Mouse (Mus musculus) kidney, postnatal 25 days (tissue): ENCODE measurements around the gene 6430571L13Rik.
"Not testable (repeated sequence)": the region's sequence is repeated elsewhere in the genome, so short reads cannot be mapped to it uniquely, and the experiment has no call there.

Experiments
- DNase-seq, 2 experiments: peaks; one replicate each; pipeline ENCODE4 v3.0.0; 2021; ENCODE audit warnings: mixed read lengths in 2 of 2

Gene 6430571L13Rik

DNA sequence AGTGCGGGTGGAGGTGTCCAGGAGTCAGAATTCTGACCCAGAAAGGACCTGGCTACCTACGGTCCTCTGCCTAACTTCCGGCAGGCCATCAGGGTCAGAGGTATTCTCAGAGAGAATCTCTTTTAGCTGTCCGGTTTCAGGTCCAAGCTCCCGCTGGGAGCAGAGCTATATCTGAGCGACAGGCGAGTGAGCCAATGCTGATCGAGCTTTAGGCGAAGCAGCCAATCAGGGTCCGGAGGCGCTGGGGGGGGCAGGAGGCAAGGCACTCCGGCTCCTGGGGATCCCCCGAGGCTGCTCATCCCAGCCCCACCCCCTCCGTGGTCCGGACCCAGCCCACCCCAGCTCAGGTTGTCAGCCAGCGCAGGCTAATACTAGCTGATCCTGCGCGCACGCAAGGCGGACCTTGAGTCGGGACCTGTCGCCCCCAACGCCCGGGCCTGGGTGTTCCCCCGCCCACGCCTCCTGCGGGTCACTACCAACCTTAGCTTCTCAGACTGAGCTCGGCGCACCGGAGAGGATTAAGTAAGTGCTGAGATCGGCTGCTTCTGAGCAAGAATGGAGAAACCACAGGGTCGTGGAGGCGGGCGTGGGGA lies at the start of gene 6430571L13Rik:
TSS of gene 6430571L13Rik (plus strand) at position 336 of the 593 bp plus-strand sequence.
- peak; percentile 98 to 99 for DNase-seq

DNA sequence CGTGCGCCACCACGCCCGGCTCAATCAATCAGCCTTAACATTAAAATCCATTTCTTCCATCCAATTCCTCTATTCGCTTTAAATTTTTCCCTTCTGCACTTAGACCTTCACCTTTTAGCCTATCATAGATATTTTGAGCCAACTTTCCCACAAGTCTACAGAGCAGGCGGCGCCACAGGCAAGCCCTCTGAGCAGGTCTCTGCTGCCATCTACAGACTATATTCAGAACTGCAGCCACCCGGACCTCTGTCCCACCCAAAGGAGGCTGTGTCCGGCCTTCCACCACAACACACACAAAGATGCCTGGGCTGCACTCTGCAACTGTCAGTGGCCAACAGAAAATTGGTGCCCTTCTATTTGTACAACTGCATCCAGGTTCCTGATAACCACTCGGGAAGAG lies 49.5 kb upstream of the 6430571L13Rik start:
- peak; percentile 84 to 89 for DNase-seq

DNA sequence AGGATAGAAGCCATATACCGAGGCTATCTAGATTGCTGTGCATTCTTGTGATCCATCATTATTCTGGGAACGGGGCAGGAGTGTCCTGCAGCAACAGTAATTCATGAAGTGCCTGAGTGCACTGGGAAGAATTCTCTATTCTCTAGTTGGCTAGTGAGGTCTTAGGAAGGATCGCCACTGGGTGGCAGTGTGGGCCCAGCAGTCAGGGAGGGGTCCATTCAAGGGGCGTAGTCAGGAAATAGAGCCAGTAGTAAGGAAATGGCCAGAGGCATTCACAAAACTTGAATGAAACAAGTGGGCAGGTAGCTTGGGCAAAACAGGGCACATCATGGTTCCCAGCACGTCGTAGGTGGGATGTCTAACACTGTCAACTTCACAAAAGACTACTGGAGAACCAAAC lies 46.2 kb upstream of the 6430571L13Rik start:
- DNase-seq: peak; percentile 87 to 92

DNA sequence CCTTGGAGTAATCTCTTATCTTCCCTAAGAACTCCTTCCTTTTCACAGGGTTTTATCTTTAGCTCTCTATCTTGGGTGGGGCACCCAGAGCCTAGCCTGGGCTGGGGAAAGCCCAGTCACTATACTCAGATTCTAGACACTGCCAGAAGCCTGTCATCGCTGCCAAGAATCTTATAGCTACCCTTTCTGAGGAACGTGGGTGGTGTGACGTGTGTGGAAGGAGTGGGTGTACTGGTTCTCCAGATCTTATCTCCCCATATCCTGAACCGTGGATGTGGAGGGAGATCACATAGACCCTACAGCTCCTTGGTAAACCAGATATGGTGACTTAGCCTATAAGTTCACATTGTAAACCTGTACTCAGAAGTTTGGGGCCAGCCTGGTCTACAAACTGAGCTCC lies 44.8 kb upstream of the 6430571L13Rik start:
- no peak for DNase-seq

DNA sequence AAGGTAGTCTGAATTCAATTTTAAA lies 44.6 kb upstream of the 6430571L13Rik start, which contains the start of gene Cish:
TSS of gene Cish (plus strand) at position 11 of the 25 bp plus-strand sequence.
- no peak for DNase-seq

DNA sequence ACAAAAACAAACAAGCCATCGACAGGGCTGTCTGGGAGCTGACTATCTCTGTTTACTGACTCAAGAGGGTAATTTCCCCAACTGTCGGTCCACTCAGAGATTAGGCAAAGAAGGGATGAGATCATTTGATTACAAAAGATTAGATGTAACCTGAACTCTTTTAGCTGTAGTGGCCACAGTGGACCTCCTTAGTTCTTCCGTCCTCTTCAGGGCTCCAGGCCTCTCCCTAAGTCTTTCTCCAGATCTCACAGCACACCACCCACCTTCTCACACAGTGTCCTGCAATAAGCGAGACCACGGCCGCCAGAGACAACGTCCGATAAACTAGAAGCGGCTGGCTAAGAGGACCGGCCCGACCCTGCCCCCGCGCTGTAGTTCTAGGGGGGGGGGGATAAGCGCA lies 44.4 kb upstream of the 6430571L13Rik start:
- DNase-seq: no peak

DNA sequence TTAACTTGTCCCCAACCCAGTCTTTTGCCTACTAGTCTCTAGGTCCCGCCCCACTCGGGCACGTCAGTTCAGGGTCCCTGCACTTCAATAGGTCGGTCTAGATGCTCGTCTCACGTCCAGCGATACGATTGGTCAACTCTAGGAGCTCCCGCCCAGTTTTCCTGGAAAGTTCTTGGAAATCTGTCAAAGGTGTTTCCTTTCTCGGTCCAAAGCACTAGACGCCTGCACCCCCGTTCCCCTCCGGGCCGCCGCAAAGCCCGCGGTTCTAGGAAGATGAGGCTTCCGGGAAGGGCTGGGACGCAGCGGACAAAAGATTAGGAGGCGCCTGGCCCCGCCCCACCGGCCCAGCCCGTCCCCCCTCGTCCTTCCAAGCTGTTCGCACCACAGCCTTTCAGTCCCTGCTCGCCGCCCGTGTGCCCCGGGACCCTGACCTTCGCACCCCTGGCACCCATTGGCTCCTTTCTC lies 43.9 kb upstream of the 6430571L13Rik start:
- DNase-seq: peak; percentile 97

DNA sequence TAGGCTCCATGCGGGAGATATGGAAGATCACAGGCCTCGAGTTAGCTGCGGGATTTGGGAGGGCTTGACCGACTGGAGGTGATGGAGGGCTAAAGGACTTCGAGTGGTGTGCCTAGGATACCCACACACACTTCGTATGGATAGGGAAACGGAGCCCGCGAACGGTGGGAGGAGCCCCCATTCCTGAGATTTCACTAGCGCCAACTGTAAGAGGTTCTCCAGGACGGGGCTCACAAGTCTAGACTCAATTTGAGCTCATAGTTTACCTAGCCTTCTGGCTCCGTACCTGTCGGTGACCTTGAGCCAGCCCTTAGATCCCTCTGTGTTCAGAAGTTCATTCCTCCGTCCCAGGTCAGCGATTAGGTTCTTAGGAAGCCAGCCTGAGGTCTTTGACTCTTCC lies 43.3 kb upstream of the 6430571L13Rik start:
- peak; percentile 43 to 71 for DNase-seq

DNA sequence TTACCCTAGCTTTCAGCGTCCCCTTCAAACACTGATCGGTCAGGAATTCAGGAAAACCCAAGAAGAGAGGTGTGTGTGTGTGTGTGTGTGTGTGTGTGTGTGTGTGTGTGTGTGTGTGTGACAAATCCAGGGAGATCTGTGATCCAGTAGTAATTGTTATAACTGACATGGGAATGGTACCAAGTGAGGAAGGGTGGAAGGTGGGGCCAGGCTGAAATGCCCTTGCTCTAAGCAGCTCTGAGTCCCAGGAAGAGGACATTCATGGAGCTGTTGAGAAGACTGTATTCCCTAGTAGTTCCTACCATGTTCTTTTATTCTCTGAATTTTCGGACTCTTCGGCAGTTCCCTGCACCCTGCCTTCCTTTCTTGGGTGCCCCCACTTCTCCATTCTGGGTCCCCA lies 42.7 kb upstream of the 6430571L13Rik start:
- peak in 1 of 2 experiments; percentile 19 for DNase-seq

DNA sequence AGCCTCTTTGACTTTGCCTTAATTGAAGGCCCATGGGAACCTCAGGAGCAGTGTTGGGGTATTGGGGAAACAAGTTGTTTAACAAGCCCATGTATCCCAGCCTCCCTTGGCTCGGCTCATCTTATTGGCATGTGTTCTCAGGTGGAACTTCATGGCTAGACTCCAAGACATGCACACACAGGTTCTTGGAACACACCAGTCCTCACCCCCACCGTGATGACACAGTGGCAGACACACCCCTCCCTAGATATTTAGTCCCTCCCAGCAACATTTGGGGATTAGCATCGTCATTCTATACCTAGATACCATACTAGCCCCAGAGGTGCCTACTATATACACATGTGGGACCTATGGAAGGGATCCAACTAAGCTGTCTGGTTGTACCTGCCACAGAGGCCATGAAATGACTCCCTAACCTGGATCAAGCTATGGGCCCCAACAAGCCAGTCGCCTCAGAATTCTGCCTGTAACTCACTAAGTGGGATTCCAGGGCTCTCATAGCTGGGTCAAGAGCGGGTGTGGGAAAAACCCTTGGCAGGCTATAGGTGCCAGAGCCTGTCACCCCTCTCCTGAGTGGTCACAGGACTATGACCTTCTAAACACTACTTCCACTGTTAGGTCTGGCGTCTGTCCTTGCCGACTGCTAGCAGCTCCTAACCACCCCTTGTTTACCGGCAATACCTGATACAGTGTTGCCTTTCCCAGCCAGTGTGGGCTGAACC lies 42.2 kb upstream of the 6430571L13Rik start:
- peak; percentile 64 to 79 for DNase-seq

DNA sequence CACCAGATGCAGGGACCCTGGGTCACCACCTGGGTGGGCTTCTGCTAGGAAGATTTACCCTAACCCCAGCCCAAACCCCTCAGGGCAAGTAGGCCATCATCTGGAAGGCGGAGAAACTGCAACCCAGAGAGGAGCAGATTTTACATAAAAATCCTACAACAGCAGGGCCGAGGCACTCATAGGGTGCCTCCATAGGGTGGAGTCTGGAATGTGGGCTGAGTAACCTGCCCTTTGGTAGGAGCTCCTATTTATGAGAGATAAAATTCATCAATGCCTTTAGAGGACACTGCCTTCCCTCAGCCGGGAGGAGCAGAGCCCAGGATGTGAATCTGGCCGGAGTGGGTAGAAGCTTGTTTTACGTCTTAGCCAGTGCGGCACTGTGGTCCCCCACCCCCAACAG lies 41.5 kb upstream of the 6430571L13Rik start:
- no peak for DNase-seq

DNA sequence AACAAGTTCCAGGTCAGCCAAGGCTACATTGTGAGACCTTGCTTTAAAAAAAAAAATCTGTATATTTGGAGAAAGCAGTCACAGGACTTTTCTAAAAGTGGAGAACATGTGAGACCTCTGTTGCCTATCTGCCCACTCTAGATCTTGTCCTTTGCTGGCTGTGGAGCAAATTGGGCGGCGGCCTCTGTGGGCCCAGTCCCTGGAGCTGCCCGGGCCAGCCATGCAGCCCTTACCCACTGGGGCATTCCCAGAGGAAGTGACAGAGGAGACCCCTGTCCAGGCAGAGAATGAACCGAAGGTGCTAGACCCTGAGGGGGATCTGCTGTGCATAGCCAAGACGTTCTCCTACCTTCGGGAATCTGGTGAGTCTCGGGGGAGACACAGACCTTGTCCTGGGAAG lies 40.6 kb upstream of the 6430571L13Rik start:
- no peak for DNase-seq

DNA sequence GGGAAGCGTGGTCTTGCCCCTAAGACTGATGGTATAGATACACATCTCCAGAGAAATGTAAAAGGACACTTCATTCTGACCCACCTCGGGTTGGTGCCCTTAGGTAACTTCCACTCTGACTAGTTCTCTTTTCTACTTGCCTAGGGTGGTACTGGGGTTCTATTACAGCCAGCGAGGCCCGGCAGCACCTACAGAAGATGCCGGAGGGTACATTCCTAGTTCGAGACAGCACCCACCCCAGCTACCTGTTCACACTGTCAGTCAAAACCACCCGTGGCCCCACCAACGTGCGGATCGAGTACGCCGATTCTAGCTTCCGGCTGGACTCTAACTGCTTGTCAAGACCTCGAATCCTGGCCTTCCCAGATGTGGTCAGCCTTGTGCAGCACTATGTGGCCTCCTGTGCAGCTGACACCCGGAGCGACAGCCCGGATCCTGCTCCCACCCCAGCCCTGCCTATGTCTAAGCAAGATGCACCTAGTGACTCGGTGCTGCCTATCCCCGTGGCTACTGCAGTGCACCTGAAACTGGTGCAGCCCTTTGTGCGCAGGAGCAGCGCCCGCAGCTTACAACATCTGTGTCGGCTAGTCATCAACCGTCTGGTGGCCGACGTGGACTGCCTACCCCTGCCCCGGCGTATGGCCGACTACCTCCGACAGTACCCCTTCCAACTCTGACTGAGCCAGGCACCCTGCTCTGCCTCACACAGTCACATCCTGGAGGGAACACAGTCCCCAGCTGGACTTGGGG lies 40.0 kb upstream of the 6430571L13Rik start:
- DNase-seq: no peak

DNA sequence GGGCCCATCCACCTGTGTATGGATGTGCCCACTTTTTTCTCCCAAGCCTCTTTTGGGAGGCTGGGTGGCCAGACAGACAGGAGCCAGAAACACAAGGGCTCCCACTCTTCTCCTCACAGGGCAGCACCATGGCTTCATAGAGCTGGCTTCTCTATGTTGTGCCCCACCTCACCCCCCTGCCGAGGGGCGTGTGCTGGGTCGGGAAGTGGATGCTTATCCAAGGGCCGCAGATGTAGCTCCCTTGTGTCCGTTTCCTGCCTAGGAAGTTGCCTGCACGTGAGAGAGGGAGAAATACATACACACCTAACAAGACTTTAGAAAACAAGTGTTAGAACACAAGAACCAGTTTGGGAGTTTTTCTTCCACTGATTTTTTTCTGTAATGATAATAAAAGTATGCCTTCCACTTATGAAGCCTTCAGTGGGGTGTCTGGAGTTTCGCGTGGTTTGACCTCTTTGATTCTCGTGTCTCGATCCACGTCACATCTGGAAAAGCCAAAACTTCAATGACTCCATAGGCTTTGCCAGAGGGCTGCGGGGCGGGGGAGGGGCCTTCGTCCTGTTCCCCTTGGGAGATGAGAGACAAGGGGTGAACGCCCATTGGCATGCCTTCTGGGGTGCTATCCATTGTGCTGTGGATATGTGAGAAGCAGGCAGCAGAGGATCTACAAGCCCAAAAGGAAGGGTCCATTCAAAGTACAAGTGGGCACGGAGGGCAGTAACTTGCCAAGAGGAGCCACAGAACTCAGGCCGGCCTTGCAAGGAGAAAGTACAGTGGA lies 38.7 kb upstream of the 6430571L13Rik start:
- no peak for DNase-seq

DNA sequence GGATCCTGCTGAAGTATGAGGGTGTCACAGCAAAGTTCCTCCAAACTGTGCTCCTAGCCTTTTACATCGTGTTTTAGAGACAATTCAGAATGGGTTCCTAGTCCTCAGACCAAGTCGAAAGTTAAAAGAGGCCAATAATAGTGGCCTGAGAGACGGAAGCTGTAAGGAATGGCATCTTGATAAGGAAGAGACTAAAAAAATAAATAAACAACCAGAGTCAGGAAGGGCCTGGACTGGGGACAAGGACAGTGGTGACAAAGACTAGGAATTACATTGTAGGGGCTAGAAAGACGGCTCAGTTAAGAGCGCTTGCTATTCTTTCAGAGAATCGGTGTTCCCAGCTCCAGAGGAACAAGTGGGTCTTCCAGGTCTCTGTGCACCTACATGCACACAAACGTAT lies 37.8 kb upstream of the 6430571L13Rik start:
- no peak for DNase-seq

DNA sequence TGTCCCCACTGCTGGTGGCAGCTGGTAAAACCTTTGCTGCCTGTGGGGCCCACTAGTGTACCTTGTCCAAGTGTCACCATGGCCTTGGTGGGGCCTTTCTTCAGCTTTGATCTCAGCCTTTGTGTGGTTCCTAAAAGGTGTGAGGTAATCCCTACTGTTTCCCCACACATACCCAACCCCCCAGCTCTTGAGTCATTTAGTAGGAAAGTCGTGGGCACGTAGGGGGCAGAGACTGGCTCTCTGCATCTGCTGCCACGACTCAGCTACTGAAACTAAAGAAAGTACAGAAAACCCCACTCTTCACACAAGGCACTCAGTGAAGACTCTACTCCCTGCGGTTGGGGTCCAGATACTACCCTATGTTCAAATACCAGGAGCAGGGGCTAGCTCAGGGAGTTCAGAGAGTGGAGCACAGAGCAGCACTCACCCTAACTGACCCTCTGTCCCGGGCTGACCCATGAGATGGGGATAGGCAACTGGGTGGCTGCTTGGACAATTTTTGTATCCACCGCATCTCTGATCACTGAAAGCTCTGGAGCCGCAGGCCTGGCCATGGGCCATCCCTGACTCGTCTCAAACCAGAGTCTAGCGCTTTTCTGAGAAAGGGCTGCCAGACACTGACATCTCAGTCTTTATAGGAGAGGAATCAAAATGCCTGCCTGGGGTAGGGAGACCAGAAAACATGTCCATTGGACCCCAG lies 37.1 kb upstream of the 6430571L13Rik start:
- DNase-seq: no peak

DNA sequence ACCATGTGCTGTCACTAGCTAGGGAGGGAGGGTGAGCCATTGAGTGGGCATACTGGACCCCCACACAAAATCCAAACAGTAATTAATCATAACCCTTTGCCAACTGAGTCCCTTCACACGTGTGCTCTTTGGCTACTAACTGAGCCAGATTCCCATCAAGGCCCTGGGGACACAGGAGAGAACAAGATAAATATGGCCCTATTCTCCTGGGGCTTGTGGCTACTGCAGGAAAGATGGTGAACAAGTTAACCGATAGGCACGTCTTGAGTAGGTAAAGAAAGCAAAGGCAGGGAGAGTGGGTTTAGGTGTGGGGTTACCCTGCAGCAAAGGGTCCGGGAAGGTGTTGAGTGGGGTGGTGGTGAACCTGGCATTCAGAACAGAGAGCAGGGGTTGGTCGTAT lies 36.5 kb upstream of the 6430571L13Rik start:
- no peak for DNase-seq

DNA sequence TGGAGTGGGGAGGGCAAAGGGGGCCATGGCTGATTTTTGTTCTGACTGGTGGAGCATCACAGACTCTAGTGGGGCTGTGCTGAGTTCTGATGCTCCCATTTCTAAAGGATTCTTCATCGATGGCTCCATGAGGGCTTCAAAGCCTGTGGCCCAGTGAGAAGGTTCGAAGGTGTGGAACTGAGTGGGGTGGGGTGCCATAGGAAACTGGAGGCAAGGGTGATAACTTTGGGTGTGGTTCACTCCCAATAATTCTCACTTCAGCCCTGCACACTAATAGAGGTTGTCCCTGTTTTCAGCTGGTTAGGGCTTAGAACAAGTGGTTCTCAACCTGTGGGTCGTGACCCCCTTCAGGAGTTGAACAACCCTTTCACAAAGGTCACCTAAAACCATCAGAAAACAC lies 36.0 kb upstream of the 6430571L13Rik start:
- no peak for DNase-seq

DNA sequence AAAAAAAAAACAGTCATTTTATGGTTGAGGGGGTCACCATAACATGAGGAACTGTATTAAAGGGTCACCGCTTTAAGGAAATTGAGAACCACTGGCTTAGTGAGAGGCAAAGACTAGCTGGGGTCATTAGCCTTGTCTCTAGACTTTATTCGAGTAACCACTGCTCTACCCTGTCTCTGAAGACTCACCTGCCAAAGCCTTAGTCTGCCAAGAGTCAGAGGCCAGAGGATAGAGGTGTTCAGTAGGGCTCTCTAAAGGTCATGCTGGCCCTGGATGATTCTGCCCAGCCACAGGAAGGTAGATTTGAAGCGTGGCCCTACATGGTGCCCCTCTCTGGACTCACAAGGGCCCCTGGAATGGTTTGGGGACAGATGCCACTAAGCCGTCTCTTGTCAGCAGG lies 35.4 kb upstream of the 6430571L13Rik start:
- no peak for DNase-seq

DNA sequence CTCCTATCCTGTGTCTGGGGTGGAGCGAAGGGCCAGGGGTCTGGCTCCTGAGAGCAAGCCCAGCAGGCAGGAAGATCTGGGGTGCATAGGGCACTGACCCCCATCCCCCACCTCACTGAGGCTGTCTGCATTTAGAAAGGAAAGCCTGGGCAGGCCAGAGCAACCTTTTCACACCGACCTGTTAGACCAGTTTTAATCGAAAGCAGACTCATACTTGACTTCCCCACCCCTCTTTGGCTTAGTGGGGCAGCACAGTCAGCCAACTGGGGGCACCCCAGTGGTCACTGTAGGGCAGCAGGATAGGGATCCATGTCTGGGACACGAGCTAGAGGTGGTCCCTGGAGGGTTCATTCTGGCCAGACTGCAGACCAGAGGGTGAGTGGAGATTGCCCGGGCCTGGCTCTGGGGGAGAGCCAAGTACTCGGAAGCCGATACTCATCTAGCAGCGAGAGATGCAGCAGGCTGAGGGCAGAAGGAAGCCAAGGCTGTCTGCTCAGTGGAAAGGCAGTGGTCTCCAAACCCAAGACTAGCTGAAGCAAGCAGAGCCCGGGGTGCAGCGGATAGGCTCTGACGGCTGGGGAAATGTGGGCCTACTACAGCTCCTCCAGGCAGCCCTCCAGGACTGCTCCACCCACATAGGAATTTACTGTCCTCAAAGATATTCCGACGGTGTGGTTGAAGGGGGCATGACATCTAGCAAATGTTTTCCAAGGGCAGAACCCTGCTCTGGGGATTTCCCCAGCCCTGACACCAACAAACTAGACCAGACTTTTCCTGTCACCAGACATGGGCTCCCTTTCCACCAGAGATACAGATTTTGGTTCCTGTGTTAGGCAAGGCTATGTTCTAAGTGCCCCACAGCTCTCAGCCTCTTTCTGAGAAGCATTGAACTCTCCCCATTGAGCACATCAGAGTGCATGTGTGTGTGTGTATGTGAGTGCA lies 34.5 kb upstream of the 6430571L13Rik start:
- peak; percentile 47 to 69 for DNase-seq

DNA sequence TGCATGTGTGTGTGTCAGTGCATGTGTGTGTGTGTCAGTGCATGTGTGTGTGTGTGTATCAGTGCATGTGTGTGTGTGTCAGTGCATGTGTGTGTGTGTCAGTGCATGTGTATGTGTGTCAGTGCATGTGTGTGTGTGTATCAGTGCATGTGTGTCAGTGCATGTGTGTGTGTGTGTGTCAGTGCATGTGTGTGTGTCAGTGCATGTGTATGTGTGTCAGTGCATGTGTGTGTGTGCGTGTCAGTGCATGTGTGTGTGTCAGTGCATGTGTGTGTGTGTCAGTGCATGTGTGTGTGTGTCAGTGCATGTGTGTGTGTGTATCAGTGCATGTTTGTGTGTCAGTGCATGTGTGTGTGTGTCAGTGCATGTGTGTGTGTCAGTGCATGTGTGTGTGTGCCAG lies 33.7 kb upstream of the 6430571L13Rik start:
- not testable (repeated sequence) for DNase-seq
